Mouse (Mus musculus): Measurements from ENCODE around the gene Vps9d1. TPM values are rescaled to one million over a fixed set of nuclear protein-coding genes. Genes with fewer than 3 reads are reported as not detected.

Gene Vps9d1
- polyA plus RNA-seq, 1 experiment from 2014 or later, result 65.8 TPM

- Histone ChIP-seq H3K4me2 (ENCODE audit: low read depth, low read length) (no peak overlapping the region), H3K36me3 (ENCODE audit: control insufficient read depth, insufficient read depth, low read length) (peaks cover 62% of the 10 kb centered on the region), H3K4me1 (ENCODE audit: control insufficient read depth, insufficient read depth, low read length) (no peaks in the 10 kb centered on the region), H3K4me3 (ENCODE audit: low read depth, low read length) (no peak overlapping the region), H3K27ac (ENCODE audit: low read depth, low read length) (no peak overlapping the region), H3K9me3 (ENCODE audit: control insufficient read depth, low read length) (no peaks in the 10 kb centered on the region), H3K9ac (replicated peaks; ENCODE audit: low read depth, low read length) (no peak overlapping the region), H3K27me3 (ENCODE audit: control insufficient read depth, insufficient read depth, low read length) (no peaks in the 10 kb centered on the region)
- ATAC-seq (ENCODE audit: low read depth), result no peak
- 89% methylated on average over 12 of the region's 12 CpGs for WGBS
Measured at GRCm38 (mm10) chr8:123245543-123245942, 8.6 kb downstream of the Vps9d1 start.

- Histone ChIP-seq H3K4me2 (ENCODE audit: low read depth, low read length) (no peak overlapping the region), H3K9me3 (ENCODE audit: control insufficient read depth, low read length) (no peaks in the 10 kb centered on the region), H3K36me3 (ENCODE audit: control insufficient read depth, insufficient read depth, low read length) (peaks cover 54% of the 10 kb centered on the region), H3K9ac (replicated peaks; ENCODE audit: low read depth, low read length) (no peak overlapping the region), H3K27me3 (ENCODE audit: control insufficient read depth, insufficient read depth, low read length) (no peaks in the 10 kb centered on the region), H3K27ac (ENCODE audit: low read depth, low read length) (no peak overlapping the region), H3K4me1 (ENCODE audit: control insufficient read depth, insufficient read depth, low read length) (no peaks in the 10 kb centered on the region), H3K4me3 (ENCODE audit: low read depth, low read length) (no peak overlapping the region)
- 90% methylated on average over 4 of the region's 4 CpGs for WGBS
- no peak for ATAC-seq (ENCODE audit: low read depth)
Measured at GRCm38 (mm10) chr8:123244382-123244781, 9.8 kb downstream of the Vps9d1 start.

- no peak for ATAC-seq (ENCODE audit: low read depth)
- Histone ChIP-seq H3K36me3 (ENCODE audit: control insufficient read depth, insufficient read depth, low read length) (peaks cover 46% of the 10 kb centered on the region), H3K27me3 (ENCODE audit: control insufficient read depth, insufficient read depth, low read length) (no peaks in the 10 kb centered on the region), H3K27ac (ENCODE audit: low read depth, low read length) (no peak overlapping the region), H3K4me3 (ENCODE audit: low read depth, low read length) (no peak overlapping the region), H3K9me3 (ENCODE audit: control insufficient read depth, low read length) (no peaks in the 10 kb centered on the region), H3K4me1 (ENCODE audit: control insufficient read depth, insufficient read depth, low read length) (no peaks in the 10 kb centered on the region), H3K9ac (replicated peaks; ENCODE audit: low read depth, low read length) (no peak overlapping the region), H3K4me2 (ENCODE audit: low read depth, low read length) (no peak overlapping the region)
- WGBS, result 67% methylated on average over 10 of the region's 11 CpGs
Measured at GRCm38 (mm10) chr8:123243053-123243452, 11.1 kb downstream of the Vps9d1 start.

- Histone ChIP-seq H3K27me3 (ENCODE audit: control insufficient read depth, insufficient read depth, low read length) (no peaks in the 10 kb centered on the region), H3K4me3 (ENCODE audit: low read depth, low read length) (no peak overlapping the region), H3K9ac (replicated peaks; ENCODE audit: low read depth, low read length) (no peak overlapping the region), H3K9me3 (ENCODE audit: control insufficient read depth, low read length) (no peaks in the 10 kb centered on the region), H3K36me3 (ENCODE audit: control insufficient read depth, insufficient read depth, low read length) (peaks cover 39% of the 10 kb centered on the region), H3K27ac (ENCODE audit: low read depth, low read length) (no peak overlapping the region), H3K4me1 (ENCODE audit: control insufficient read depth, insufficient read depth, low read length) (no peaks in the 10 kb centered on the region), H3K4me2 (ENCODE audit: low read depth, low read length) (no peak overlapping the region)
- WGBS, result 83% methylated on average over 7 of the region's 7 CpGs
- ATAC-seq (ENCODE audit: low read depth), result no peak
Measured at GRCm38 (mm10) chr8:123242107-123242923, 11.8 kb downstream of the Vps9d1 start.

GRCm38 (mm10) chr8:123239398-123239797 is 14.8 kb downstream of the Vps9d1 start:
- Histone ChIP-seq H3K4me2 (ENCODE audit: low read depth, low read length) (no peak overlapping the region), H3K27me3 (ENCODE audit: control insufficient read depth, insufficient read depth, low read length) (no peaks in the 10 kb centered on the region), H3K9me3 (ENCODE audit: control insufficient read depth, low read length) (no peaks in the 10 kb centered on the region), H3K4me3 (ENCODE audit: low read depth, low read length) (no peak overlapping the region), H3K27ac (ENCODE audit: low read depth, low read length) (no peak overlapping the region), H3K36me3 (ENCODE audit: control insufficient read depth, insufficient read depth, low read length) (peaks cover 16% of the 10 kb centered on the region; the same call in 1 of the 2 replicates), H3K9ac (replicated peaks; ENCODE audit: low read depth, low read length) (no peak overlapping the region), H3K4me1 (ENCODE audit: control insufficient read depth, insufficient read depth, low read length) (peaks cover 3% of the 10 kb centered on the region; the same call in 1 of the 2 replicates)
- no peak for ATAC-seq (ENCODE audit: low read depth)
- 83% methylated on average over 10 of the region's 10 CpGs for WGBS

- H3K9me3 ChIP-seq (ENCODE audit: control insufficient read depth, low read length), result no peaks in the 10 kb centered on the region
- no peak within 1 kb of the TSS for H3K27ac ChIP-seq (ENCODE audit: low read depth, low read length)
- peaks cover 3% of the 10 kb centered on the region; the same call in 1 of the 2 replicates for H3K4me1 ChIP-seq (ENCODE audit: control insufficient read depth, insufficient read depth, low read length)
- ATAC-seq (ENCODE audit: low read depth), result peak; percentile 77
- peak within 1 kb of the TSS; percentile 35 for H3K9ac ChIP-seq (replicated peaks; ENCODE audit: low read depth, low read length)
- no peaks in the 10 kb centered on the region for H3K36me3 ChIP-seq (ENCODE audit: control insufficient read depth, insufficient read depth, low read length)
- H3K4me3 ChIP-seq (ENCODE audit: low read depth, low read length), result peak within 1 kb of the TSS; percentile 31
- no peaks in the 10 kb centered on the region for H3K27me3 ChIP-seq (ENCODE audit: control insufficient read depth, insufficient read depth, low read length)
- WGBS, result 1% methylated on average over 57 of the region's 57 CpGs
- peak within 1 kb of the TSS; percentile 52 for H3K4me2 ChIP-seq (ENCODE audit: low read depth, low read length)
Measured at GRCm38 (mm10) chr8:123235520-123236497, 18.3 kb downstream of the Vps9d1 start, which contains the start of gene Spata2l. Gene Spata2l, minus strand, starts transcription at chr8:123236233.

GRCm38 (mm10) chr8:123234918-123235519 is 19.1 kb downstream of the Vps9d1 start:
- no peak for ATAC-seq (ENCODE audit: low read depth)
- peak overlapping the region; percentile 52 for H3K4me2 ChIP-seq (ENCODE audit: low read depth, low read length)
- peaks cover 3% of the 10 kb centered on the region; the same call in 1 of the 2 replicates for H3K4me1 ChIP-seq (ENCODE audit: control insufficient read depth, insufficient read depth, low read length)
- 29% methylated on average over 13 of the region's 13 CpGs for WGBS
- no peaks in the 10 kb centered on the region for H3K9me3 ChIP-seq (ENCODE audit: control insufficient read depth, low read length)
- H3K27ac ChIP-seq (ENCODE audit: low read depth, low read length), result no peak overlapping the region
- H3K27me3 ChIP-seq (ENCODE audit: control insufficient read depth, insufficient read depth, low read length), result no peaks in the 10 kb centered on the region
- no peaks in the 10 kb centered on the region for H3K36me3 ChIP-seq (ENCODE audit: control insufficient read depth, insufficient read depth, low read length)
- peak overlapping the region; percentile 31 for H3K4me3 ChIP-seq (ENCODE audit: low read depth, low read length)
- no peak overlapping the region for H3K9ac ChIP-seq (replicated peaks; ENCODE audit: low read depth, low read length)

GRCm38 (mm10) chr8:123233760-123234159 is 20.4 kb downstream of the Vps9d1 start:
- H3K36me3 ChIP-seq (ENCODE audit: control insufficient read depth, insufficient read depth, low read length), result no peaks in the 10 kb centered on the region
- H3K9me3 ChIP-seq (ENCODE audit: control insufficient read depth, low read length), result no peaks in the 10 kb centered on the region
- H3K4me1 ChIP-seq (ENCODE audit: control insufficient read depth, insufficient read depth, low read length), result peaks cover 3% of the 10 kb centered on the region; the same call in 1 of the 2 replicates
- WGBS, result 79% methylated on average over 11 of the region's 11 CpGs
- no peak overlapping the region for H3K27ac ChIP-seq (ENCODE audit: low read depth, low read length)
- no peaks in the 10 kb centered on the region for H3K27me3 ChIP-seq (ENCODE audit: control insufficient read depth, insufficient read depth, low read length)
- no peak overlapping the region for H3K9ac ChIP-seq (replicated peaks; ENCODE audit: low read depth, low read length)
- H3K4me3 ChIP-seq (ENCODE audit: low read depth, low read length), result no peak overlapping the region
- ATAC-seq (ENCODE audit: low read depth), result no peak
- no peak overlapping the region for H3K4me2 ChIP-seq (ENCODE audit: low read depth, low read length)
